Mouse (Mus musculus) c-Kit-positive CD71-positive TER-119-negative erythroid progenitor cells, embryonic 14.5 days (primary cell): ENCODE measurements around the gene Ccdc92.

Experiments used
- DNase-seq: peaks from one replicate; pipeline ENCODE4 v3.0.0-alpha.2; 2013; ENCODE audit warnings: low read depth

Ccdc92 gene

GRCm38 (mm10) chr5:124854202-124854601, 8.0 kb downstream of the Ccdc92 start:
- DNase-seq, result no peak

- DNase-seq, result no peak
Observed at GRCm38 (mm10) chr5:124853079-124853478, 9.1 kb downstream of the Ccdc92 start.

DNA sequence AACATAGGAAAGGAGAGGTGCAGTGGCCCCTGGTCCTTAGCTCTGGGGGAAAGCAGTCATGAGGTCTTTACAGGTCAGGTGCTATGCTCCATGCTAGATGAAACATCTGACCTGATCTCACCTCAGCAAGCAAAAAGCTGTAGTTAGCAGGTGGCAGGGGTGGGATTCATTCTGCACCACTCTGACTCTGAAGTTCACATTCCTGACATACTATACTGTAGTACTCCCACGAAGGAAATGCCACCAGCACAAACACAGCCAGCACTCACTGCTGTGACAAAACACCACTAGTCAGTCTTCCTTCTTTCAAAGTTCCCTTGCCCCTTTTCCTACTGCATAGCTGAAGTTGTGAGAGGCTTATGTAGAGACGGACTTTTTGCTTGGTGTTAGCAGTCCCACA, 9.9 kb downstream of the Ccdc92 start:
- DNase-seq, result no peak

- no peak for DNase-seq
Observed at GRCm38 (mm10) chr5:124851572-124851971, 10.7 kb downstream of the Ccdc92 start.

GRCm38 (mm10) chr5:124848994-124849393, 13.2 kb downstream of the Ccdc92 start:
- no peak for DNase-seq

DNA sequence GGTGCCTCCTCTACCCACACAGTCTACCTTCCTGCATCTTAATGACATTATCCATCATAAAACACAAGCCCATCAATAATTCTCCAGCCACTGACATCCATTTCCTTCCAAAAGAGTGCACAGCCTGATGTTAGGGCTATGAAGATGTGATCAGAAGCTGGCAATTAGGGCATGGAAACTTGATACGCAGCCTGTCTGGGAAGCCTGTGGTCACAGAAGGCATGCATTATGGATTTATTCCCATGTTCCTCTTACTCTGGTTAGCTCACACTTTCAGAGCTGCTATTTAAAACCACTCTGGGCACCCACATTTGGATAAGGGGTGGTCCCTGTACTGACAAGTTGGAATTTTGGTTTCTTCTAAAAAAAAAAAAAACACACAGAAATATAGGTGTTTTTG, 15.2 kb downstream of the Ccdc92 start:
- DNase-seq, result no peak

DNA sequence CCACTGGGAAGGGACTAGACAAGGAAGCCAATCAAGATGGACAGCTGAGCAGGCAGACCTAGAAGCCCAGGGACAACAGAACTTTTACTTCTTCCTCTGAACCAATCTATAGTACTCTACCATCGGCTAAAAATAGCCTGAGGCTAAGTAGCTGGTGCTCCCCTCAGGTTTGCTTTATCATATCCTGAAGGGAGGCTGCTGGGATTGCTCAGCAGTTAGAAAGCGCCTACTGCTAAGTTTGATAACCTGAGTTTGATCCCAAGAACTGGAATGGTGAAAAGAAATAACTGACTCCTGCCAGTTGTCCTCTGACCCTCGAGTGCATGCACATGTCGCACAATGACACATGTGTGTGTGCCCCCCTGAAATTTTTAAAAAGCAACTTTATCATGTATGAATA, 17.3 kb downstream of the Ccdc92 start:
- no peak for DNase-seq

GRCm38 (mm10) chr5:124843386-124843785, 18.8 kb downstream of the Ccdc92 start:
- no peak for DNase-seq

DNA sequence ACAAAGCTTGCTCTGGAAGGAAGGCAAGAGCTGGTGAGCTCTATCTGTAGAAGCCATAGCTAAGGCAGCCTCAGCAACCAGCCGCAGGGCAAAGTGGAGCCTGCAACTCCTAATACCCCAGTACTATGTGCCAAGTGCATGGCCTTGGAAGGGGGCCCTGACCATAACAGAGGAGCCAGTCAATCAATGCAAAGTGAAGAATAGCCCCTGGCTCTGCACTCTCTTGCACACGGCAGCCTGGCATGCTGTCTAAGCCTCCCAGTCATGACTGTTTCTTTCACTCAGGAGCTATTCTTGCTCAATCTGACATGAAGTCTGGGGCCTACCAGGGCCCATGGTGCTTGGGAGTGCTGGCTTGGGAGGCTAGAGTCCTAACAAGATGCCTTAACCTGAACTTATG, 21.6 kb downstream of the Ccdc92 start:
- no peak for DNase-seq

DNA sequence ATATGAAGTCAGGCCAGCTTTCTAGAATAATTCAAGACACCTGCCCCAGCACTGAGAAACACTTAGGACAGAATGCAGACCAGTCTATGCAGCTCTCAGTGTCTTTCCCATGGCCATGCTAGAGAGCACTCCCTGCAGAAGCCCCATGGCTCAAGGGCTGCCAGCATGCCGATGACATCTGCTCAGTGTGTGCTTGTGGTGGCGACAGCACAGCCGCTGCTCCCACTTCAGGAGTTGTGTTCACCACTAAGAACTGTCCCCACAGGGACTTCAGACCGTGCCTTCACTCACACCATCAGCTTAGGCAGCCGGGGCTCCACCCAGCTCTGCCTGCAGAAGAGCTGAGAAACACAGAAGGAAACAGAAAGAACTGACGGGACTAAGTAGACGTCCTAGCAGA, 22.0 kb downstream of the Ccdc92 start:
- no peak for DNase-seq

GRCm38 (mm10) chr5:124836621-124837020, 25.6 kb downstream of the Ccdc92 start:
- no peak for DNase-seq

GRCm38 (mm10) chr5:124836075-124836474, 26.1 kb downstream of the Ccdc92 start:
- no peak for DNase-seq

- no peak for DNase-seq
Observed at GRCm38 (mm10) chr5:124835218-124835617, 27.0 kb downstream of the Ccdc92 start.

DNA sequence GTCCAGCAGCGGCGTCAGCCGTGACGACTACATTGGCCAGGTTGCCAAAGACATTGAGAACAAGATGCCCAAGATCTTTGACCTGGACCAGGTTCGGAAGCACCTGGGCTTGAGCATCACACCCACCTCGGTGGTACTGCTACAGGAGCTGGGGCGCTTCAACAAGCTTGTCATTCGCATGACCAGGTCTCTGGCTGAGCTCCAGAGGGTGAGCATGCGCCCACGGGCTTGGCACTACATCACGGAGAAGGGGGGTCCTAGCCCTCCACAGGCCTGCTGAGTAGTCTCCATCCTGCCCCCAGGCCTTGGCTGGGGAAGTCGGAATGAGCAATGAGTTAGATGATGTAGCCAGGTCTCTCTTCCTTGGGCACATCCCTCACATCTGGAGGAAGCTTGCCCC, 31.9 kb downstream of the Ccdc92 start:
- DNase-seq, result no peak

- DNase-seq, result no peak
Observed at GRCm38 (mm10) chr5:124822128-124822894, 39.9 kb downstream of the Ccdc92 start.

DNA sequence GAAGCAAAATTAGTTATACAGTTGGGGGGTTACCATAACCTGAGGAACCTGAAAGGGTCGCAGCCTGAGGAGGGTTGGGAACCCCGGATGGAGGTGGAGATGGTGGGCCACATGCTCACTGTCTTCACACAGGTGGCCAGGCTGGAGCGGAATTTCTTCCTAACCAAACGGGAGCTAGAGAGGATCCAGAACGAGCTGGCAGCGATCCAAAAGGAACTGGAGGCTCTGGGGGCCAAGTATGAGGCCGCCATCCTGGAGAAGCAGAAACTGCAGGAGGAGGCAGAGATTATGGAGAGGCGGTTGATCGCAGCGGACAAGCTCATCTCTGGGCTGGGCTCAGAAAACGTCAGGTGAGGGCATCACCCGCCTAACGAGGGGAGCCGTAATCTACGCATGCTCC, 45.2 kb downstream of the Ccdc92 start:
- no peak for DNase-seq

GRCm38 (mm10) chr5:124814797-124815196, 47.4 kb downstream of the Ccdc92 start:
- DNase-seq, result no peak

DNA sequence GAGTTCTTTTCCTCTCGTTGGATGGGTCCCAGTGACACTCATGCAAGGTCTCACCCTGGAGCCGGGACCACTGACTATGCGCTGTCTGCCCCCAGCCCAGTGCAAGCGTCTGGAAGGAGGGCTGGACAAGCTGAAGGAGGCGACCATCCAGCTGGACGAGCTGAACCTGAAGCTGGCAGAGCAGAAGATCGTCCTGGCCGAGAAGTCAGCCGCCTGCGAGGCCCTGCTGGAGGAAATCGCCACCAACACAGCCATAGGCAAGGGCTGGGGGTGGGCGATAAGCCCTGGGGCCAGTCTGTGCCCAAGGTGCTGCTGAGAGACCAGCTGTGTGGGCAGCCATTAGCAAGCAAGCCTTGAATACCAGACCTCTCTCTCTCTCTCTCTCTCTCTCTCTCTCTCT, 49.8 kb downstream of the Ccdc92 start:
- no peak for DNase-seq

DNA sequence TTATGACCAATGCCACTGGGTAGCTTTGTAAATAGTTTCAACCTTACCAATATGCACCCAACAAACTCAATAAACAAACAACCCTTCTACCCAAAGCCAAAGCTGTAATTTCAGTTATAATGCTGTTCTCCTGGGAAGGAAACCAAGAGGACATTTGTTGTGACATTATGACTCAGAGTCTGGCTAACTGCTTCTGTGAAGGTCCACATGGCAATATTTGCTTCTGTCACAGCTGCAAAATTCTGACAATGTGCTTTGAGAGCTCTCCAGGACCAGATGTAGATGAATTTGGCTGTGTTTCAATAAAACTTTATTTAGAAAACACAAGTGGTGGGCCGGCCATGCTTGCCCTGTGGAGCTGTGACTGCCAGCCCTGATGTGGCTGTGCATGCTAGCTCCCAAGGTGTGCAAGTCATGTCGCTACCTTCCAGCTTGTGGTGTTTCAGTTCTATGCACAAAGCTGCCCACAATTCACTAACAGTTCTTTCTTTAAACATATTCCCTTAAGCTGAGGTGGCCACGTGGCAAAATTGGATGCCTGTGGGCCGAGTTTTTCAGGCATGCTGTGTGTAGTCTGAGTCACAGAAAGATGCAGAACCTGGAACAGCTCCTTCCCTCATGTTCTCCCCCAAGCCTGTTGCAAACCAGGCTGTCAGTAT, 52.4 kb downstream of the Ccdc92 start:
- no peak for DNase-seq

GRCm38 (mm10) chr5:124792112-124792511, 70.1 kb downstream of the Ccdc92 start:
- DNase-seq, result no peak

DNA sequence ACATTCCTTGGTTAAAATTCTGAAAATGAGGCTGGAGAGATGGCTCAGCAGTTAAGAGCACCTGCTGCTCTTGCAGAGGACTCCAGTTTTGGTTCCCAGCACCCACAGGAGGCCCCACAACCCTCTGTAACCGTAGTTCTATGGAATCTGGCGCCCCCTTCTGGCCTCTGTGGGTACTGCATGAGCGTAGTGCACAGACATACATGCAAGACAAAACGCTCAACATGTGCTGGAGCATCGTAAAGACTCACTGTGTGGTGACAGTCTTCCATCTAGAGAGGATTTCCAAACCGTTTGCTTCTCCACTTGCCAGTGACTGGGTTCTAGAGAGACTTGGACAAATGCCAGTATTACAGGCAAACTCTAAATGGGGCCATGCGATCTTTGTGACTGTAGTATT, 76.6 kb downstream of the Ccdc92 start:
- DNase-seq, result no peak
